Mouse (Mus musculus) lung, embryonic 16.5 days (tissue): ENCODE measurements at regions not wholly inside any gene's neighbourhood (a gene's known extent, or its start where the extent isn't known, plus 50 kb on each side); places are given as distances from the start of the nearest gene placed in this dataset.

ENCODE experiments used
- ATAC-seq: fragments of 200-750 bp; cut with Nextera tagmentation; 2 replicates; pipeline ENCODE4 v1.8.0; 2017; ENCODE audit warnings: low read depth, mild to moderate bottlenecking, moderate library complexity
- H3K27ac ChIP-seq: fragments of 300-500 bp; sonication (generic); 2 replicates; pipeline ENCODE4 v1.5.1; 2014; ENCODE audit warnings: mild to moderate bottlenecking, control low read depth, low read length
- H3K27me3 ChIP-seq: fragments of 300-500 bp; sonication (generic); 2 replicates; pipeline ENCODE4 v1.6.1; 2014; ENCODE audit warnings: low read depth, low read length, mixed read lengths; ENCODE audit not compliant: control insufficient read depth, insufficient read depth
- H3K36me3 ChIP-seq: fragments of 300-500 bp; sonication (generic); 2 replicates; pipeline ENCODE4 v1.6.1; 2014; ENCODE audit warnings: low read length; ENCODE audit not compliant: control insufficient read depth, insufficient read depth
- H3K4me1 ChIP-seq: fragments of 300-500 bp; sonication (generic); replicated peaks from 2 replicates; pipeline ENCODE4 v1.6.1; 2014; ENCODE audit warnings: low read length, mixed read lengths; ENCODE audit not compliant: control insufficient read depth, insufficient read depth
- H3K4me2 ChIP-seq: fragments of 300-500 bp; sonication (generic); 2 replicates; pipeline ENCODE4 v1.6.1; 2014; ENCODE audit warnings: low read depth, low read length, control low read depth
- H3K4me3 ChIP-seq: fragments of 300-500 bp; sonication (generic); 2 replicates; pipeline ENCODE4 v1.5.1; 2014; ENCODE audit warnings: mild to moderate bottlenecking, low read length, control low read depth
- H3K9ac ChIP-seq: fragments of 300-500 bp; sonication (generic); 2 replicates; pipeline ENCODE4 v1.6.1; 2014; ENCODE audit warnings: low read length, control low read depth
- H3K9me3 ChIP-seq: fragments of 300-500 bp; sonication (generic); 2 replicates; pipeline ENCODE4 v1.6.1; 2016; ENCODE audit warnings: low read length; ENCODE audit not compliant: control insufficient read depth
- WGBS: fragments of 180-500 bp; shearing (Covaris S2); extraction: QIAGEN DNeasy Blood & Tissue Kit; methylation state at CpG from one replicate; pipeline ENCODE4 v1.1.7; 2014; 5-methylcytosine and 5-hydroxymethylcytosine counted together

GRCm38 (mm10) chr12:79932905-79933304, 179.9 kb downstream of the Zfp36l1 start:
- H3K4me3 ChIP-seq = no peak overlapping the region
- no peaks in the 10 kb centered on the region for H3K9me3 ChIP-seq
- no peaks in the 10 kb centered on the region for H3K36me3 ChIP-seq
- no peak for ATAC-seq
- H3K9ac ChIP-seq = no peak overlapping the region
- WGBS = 53% methylated on average over 7 of the region's 7 CpGs
- peak overlapping the region; percentile 74 for H3K27ac ChIP-seq
- peaks cover 61% of the 10 kb centered on the region for H3K4me1 ChIP-seq
- no peaks in the 10 kb centered on the region for H3K27me3 ChIP-seq
- H3K4me2 ChIP-seq = no peak overlapping the region

DNA sequence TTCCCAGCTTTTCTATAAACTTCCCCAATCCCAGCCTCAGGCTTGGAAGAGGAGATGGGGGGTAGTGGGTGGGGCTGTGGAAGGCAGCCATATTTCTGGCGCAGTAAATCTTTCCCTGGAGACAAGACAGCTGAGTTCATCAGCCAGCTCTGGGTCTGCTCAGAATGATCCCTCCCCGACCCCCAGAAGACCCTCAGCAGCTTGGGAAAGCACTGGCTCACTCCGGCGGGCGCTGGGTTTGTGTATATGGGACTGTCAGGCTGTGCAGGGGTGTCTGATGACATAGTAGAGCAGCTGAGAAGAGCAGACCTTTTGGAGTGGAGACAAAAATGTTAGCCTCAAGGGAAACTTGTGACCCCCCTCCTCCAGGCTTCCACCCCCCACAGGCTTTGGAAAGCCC, 181.4 kb downstream of the Zfp36l1 start:
- H3K4me1 ChIP-seq = peaks cover 58% of the 10 kb centered on the region
- no peak overlapping the region for H3K4me3 ChIP-seq
- H3K27ac ChIP-seq = no peak overlapping the region; the same call in 1 of the 2 replicates
- 43% methylated on average over 5 of the region's 5 CpGs for WGBS
- no peak overlapping the region for H3K9ac ChIP-seq
- H3K9me3 ChIP-seq = no peaks in the 10 kb centered on the region
- no peaks in the 10 kb centered on the region for H3K36me3 ChIP-seq
- peak; percentile 91 for ATAC-seq
- no peaks in the 10 kb centered on the region for H3K27me3 ChIP-seq
- H3K4me2 ChIP-seq = no peak overlapping the region

- Histone ChIP-seq H3K27ac (peak overlapping the region; percentile 96), H3K9me3 (no peaks in the 10 kb centered on the region), H3K36me3 (no peaks in the 10 kb centered on the region), H3K9ac (peak overlapping the region; percentile 30; the same call in 1 of the 2 replicates), H3K4me1 (peaks cover 66% of the 10 kb centered on the region), H3K4me3 (no peak overlapping the region), H3K4me2 (no peak overlapping the region), H3K27me3 (no peaks in the 10 kb centered on the region)
- ATAC-seq = no peak
- WGBS = 47% methylated on average over 6 of the region's 6 CpGs
Observed at GRCm38 (mm10) chr12:79929846-79930245, 183.0 kb downstream of the Zfp36l1 start.

DNA sequence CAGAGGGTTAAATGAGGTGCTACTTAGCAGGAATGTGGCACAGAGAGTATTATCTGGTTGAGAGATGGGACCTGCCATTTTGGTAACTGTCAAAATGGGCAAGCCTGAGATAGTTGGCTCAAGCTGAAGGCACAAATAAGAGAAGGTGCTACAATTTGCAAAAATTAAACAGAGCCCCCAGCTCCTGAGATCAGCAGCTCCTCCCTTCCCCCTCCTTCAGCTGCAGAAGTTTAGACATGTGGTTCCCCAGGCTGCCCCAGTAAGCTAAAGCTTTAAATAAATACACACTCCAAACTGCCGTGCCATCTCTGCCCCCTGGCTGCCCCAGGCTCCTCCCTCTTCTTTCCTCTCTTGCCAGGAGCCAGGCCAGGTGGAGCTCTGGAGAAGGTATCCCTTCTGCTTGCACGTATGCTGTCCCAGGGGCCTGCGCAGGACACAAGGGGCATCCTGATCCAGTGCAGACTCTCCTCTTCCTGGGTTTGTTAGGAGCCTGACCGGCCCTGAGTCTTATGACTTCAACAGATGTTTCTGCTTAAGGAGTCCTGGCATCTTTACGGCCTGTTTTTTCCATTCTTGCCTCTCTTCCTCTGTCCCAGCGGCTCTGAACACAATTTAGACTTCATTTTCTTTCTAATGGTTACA, 184.0 kb downstream of the Zfp36l1 start:
- ATAC-seq = peak; percentile 10; the same call in 1 of the 2 replicates
- no peak overlapping the region for H3K4me2 ChIP-seq

DNA sequence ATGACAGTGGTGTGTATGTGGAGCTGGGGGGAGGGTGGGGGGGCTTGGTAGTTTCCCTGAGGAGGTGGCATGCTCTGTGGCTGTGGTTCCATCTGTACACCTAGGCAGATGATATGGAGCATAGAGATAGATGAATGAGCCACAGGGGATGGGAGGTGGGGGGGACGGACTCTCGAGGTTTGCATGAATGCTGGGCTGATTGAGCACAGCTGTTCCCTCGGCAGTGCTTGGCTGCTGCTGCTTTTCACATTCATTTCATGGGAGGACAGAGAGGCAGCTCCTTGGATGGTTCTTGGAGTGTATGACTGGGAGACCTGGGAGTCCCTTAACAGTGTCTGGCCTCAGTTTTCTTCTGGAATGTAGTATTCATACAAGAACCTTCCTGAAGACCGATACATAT, 184.5 kb downstream of the Zfp36l1 start:
- Histone ChIP-seq H3K27ac (peak overlapping the region; percentile 96), H3K9ac (no peak overlapping the region), H3K4me2 (no peak overlapping the region), H3K36me3 (no peaks in the 10 kb centered on the region), H3K27me3 (no peaks in the 10 kb centered on the region), H3K9me3 (no peaks in the 10 kb centered on the region), H3K4me1 (peaks cover 65% of the 10 kb centered on the region), H3K4me3 (no peak overlapping the region)
- 31% methylated on average over 4 of the region's 4 CpGs for WGBS
- peak; percentile 41 for ATAC-seq

More for the DNA sequence above, 184.0 kb downstream of the Zfp36l1 start:
- Histone ChIP-seq H3K27ac (peak overlapping the region; percentile 96), H3K9ac (peak overlapping the region; percentile 37; the same call in 1 of the 2 replicates), H3K9me3 (no peaks in the 10 kb centered on the region), H3K36me3 (no peaks in the 10 kb centered on the region), H3K27me3 (no peaks in the 10 kb centered on the region), H3K4me3 (no peak overlapping the region), H3K4me1 (peaks cover 68% of the 10 kb centered on the region)
- 24% methylated on average over 6 of the region's 6 CpGs for WGBS

- Histone ChIP-seq H3K9ac (peak overlapping the region; percentile 60), H3K27me3 (no peaks in the 10 kb centered on the region), H3K4me2 (no peak overlapping the region), H3K27ac (peak overlapping the region; percentile 91), H3K9me3 (no peaks in the 10 kb centered on the region), H3K4me3 (no peak overlapping the region), H3K36me3 (no peaks in the 10 kb centered on the region), H3K4me1 (peaks cover 58% of the 10 kb centered on the region)
- 23% methylated on average over 6 of the region's 6 CpGs for whole genome bisulfite sequencing
- peak; percentile 60; the same call in 1 of the 2 replicates for ATAC-seq
Observed at GRCm38 (mm10) chr12:79925704-79926588, 186.9 kb downstream of the Zfp36l1 start.

DNA sequence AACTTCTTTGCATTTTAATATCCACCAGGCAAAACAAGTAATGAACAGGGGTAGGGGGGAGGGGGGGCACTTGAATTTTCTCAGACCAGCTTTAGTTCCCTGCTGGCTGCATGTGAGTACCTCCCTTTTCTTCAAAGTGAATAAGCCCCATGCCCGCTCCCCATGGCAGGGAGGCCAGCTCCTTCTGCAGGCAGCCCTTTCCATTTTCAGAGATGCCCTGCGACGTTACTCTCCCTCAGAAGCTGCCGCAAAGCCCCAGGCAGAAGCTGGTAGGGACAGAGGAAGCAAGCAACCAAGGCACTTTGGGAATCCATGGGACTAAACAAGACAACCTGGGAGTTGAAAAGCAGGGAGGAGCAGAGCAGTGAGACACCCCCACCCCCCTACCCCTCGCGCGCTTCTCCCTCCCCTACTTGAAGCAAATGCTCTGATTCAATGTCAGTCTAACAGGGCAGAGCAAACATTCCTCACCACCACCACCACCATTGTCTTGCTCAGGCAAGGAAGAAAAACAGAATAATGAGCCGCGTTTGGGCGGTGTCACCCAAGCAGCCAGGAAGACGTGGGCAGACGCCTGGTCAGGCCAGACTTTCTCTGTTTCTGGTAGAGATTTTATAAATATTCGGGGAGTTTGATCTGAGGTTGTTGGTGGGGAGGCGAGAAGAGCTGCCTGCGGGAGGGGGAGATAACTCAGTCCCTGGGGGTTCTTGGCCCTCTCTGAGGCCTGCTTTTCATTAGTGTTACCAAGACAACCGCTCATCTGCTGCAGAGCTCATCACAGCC, 187.7 kb downstream of the Zfp36l1 start:
- H3K36me3 ChIP-seq = no peaks in the 10 kb centered on the region
- 13% methylated on average over 16 of the region's 16 CpGs for WGBS
- H3K4me1 ChIP-seq = peaks cover 51% of the 10 kb centered on the region
- no peaks in the 10 kb centered on the region for H3K27me3 ChIP-seq
- peak overlapping the region; percentile 60 for H3K9ac ChIP-seq
- no peak overlapping the region; the same call in 1 of the 2 replicates for H3K4me2 ChIP-seq
- ATAC-seq = peak; percentile 9
- H3K27ac ChIP-seq = peak overlapping the region; percentile 91
- no peaks in the 10 kb centered on the region for H3K9me3 ChIP-seq
- no peak overlapping the region for H3K4me3 ChIP-seq

GRCm38 (mm10) chr12:79923811-79924210, 189.0 kb downstream of the Zfp36l1 start:
- Histone ChIP-seq H3K9ac (no peak overlapping the region), H3K27me3 (no peaks in the 10 kb centered on the region), H3K4me3 (no peak overlapping the region), H3K4me1 (peaks cover 38% of the 10 kb centered on the region), H3K4me2 (no peak overlapping the region), H3K36me3 (no peaks in the 10 kb centered on the region), H3K27ac (no peak overlapping the region), H3K9me3 (no peaks in the 10 kb centered on the region)
- ATAC-seq = no peak
- WGBS = 79% methylated on average over 6 of the region's 6 CpGs

DNA sequence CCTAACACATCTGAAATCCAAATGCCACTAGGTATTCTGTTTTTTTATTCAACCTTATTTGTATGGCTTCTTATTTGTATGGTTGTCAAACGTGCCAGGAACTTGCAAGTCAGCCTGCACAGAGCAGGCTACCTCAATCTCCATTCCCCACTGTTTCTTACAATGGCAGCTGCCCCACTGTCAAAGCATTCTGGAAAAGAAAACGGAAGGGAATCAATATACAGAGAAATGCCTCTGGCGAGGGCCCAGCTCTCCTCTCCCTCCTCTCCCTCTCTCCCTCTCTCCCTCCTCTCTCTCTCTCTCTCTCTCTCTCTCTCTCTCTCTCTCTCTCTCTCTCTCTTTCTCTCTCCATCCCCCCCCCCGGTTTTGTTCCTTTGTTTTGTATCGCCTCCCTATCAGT, 191.0 kb downstream of the Zfp36l1 start:
- 34% methylated on average over 5 of the region's 5 CpGs for WGBS
- no peak overlapping the region for H3K9ac ChIP-seq
- peaks cover 39% of the 10 kb centered on the region for H3K4me1 ChIP-seq
- H3K9me3 ChIP-seq = no peaks in the 10 kb centered on the region
- H3K4me2 ChIP-seq = no peak overlapping the region
- no peak for ATAC-seq
- H3K4me3 ChIP-seq = no peak overlapping the region
- no peaks in the 10 kb centered on the region for H3K27me3 ChIP-seq
- H3K36me3 ChIP-seq = no peaks in the 10 kb centered on the region
- no peak overlapping the region for H3K27ac ChIP-seq
